Mouse (Mus musculus) left cerebral cortex, postnatal 4 days (tissue): ENCODE measurements around the gene Rfx5. TPM values are rescaled to one million over a fixed set of nuclear protein-coding genes. Genes with fewer than 3 reads are reported as not detected.
"Not testable (repeated sequence)": the region's sequence is repeated elsewhere in the genome, so short reads cannot be mapped to it uniquely, and the experiment has no call there.

Source experiments
- DNase-seq: peaks from one replicate; pipeline ENCODE4 v3.0.0-alpha.2; 2022
- intact Hi-C: fragments of 180-260 bp; cut with DNase I; formaldehyde crosslinking; loops from one replicate; pipeline ENCODE4 v1.15.1; 2025
- total RNA-seq, 2 experiments: library from RNA; stranded (reverse); gene quantifications; 2 replicates each; pipeline ENCODE4 v1.2.3; 2021

The Rfx5 gene
- total RNA-seq, 2 experiments from 2014 or later, result 19.6 to 27.6 TPM

- intact Hi-C loops, result not testable (repeated sequence)
Measured at GRCm38 (mm10) chr3:94934564-94934963, 19.3 kb upstream of the Rfx5 start.

GRCm38 (mm10) chr3:94935332-94935731 lies 18.5 kb upstream of the Rfx5 start:
- intact Hi-C loops, DNase-seq: not testable (repeated sequence)

More at GRCm38 (mm10) chr3:94934564-94934963, 19.3 kb upstream of the Rfx5 start:
- DNase-seq, result not testable (repeated sequence)

GRCm38 (mm10) chr3:94936147-94936546 lies 17.7 kb upstream of the Rfx5 start:
- DNase-seq, intact Hi-C loops: not testable (repeated sequence)

GRCm38 (mm10) chr3:94937194-94937593 lies 16.7 kb upstream of the Rfx5 start:
- intact Hi-C loops, DNase-seq: not testable (repeated sequence)

GRCm38 (mm10) chr3:94940033-94940432 lies 13.8 kb upstream of the Rfx5 start:
- DNase-seq, intact Hi-C loops: not testable (repeated sequence)

- intact Hi-C loops, result not testable (repeated sequence)
Measured at GRCm38 (mm10) chr3:94942211-94942967, 11.5 kb upstream of the Rfx5 start.

GRCm38 (mm10) chr3:94943706-94944105 lies 10.2 kb upstream of the Rfx5 start:
- intact Hi-C loops, result not testable (repeated sequence)

More at GRCm38 (mm10) chr3:94942211-94942967, 11.5 kb upstream of the Rfx5 start:
- DNase-seq, result not testable (repeated sequence)

GRCm38 (mm10) chr3:94948066-94948614 lies 5.7 kb upstream of the Rfx5 start:
- intact Hi-C loops, result loop anchor here (5.0 kb wide), 1 partner anchor 246 kb away; no protein-coding TSS in a partner anchor

More at GRCm38 (mm10) chr3:94943706-94944105, 10.2 kb upstream of the Rfx5 start:
- DNase-seq, result not testable (repeated sequence)

GRCm38 (mm10) chr3:94949645-94950044 lies 4.2 kb upstream of the Rfx5 start:
- intact Hi-C loops, result loop anchor here (5.0 kb wide), 1 partner anchor 247 kb away; no protein-coding TSS in a partner anchor
- DNase-seq, result no peak

More at GRCm38 (mm10) chr3:94948066-94948614, 5.7 kb upstream of the Rfx5 start:
- no peak for DNase-seq

- intact Hi-C loops, result no loop called here
- DNase-seq, result peak; percentile 31
Measured at GRCm38 (mm10) chr3:94952806-94953205, 1.1 kb upstream of the Rfx5 start.

- intact Hi-C loops, result no loop called here
- DNase-seq, result no peak
Measured at GRCm38 (mm10) chr3:94953384-94953763, 501 bp upstream of the Rfx5 start.

- DNase-seq, result no peak
- intact Hi-C loops, result no loop called here
Measured at GRCm38 (mm10) chr3:94958295-94958694, 4.4 kb downstream of the Rfx5 start.

- intact Hi-C loops, result no loop called here
- no peak for DNase-seq
Measured at GRCm38 (mm10) chr3:94959871-94960270, 6.0 kb downstream of the Rfx5 start.

GRCm38 (mm10) chr3:94960322-94960721 lies 6.4 kb downstream of the Rfx5 start:
- DNase-seq, result no peak

GRCm38 (mm10) chr3:94964989-94965388 lies 11.1 kb downstream of the Rfx5 start:
- DNase-seq, result no peak
- intact Hi-C loops, result no loop called here

More at GRCm38 (mm10) chr3:94960322-94960721, 6.4 kb downstream of the Rfx5 start:
- intact Hi-C loops, result no loop called here

- intact Hi-C loops, result no loop called here
- DNase-seq, result no peak
Measured at GRCm38 (mm10) chr3:94965878-94966277, 12.0 kb downstream of the Rfx5 start.

GRCm38 (mm10) chr3:94972552-94972951 lies 18.7 kb downstream of the Rfx5 start:
- intact Hi-C loops, result no loop called here
- no peak for DNase-seq

GRCm38 (mm10) chr3:94973620-94974019 lies 19.7 kb downstream of the Rfx5 start:
- intact Hi-C loops, result no loop called here
- no peak for DNase-seq

GRCm38 (mm10) chr3:94974026-94974527 lies 20.2 kb downstream of the Rfx5 start:
- intact Hi-C loops, result no loop called here
- no peak for DNase-seq

- intact Hi-C loops, result no loop called here
Measured at GRCm38 (mm10) chr3:94974528-94975422, 20.9 kb downstream of the Rfx5 start, which contains the start of gene Pi4kb. TSS of gene Pi4kb (plus strand) at chr3:94974731.

More at GRCm38 (mm10) chr3:94974528-94975422, 20.9 kb downstream of the Rfx5 start, which contains the start of gene Pi4kb:
- DNase-seq, result peak; percentile 85
